Mouse (Mus musculus) kidney, adult 2 months (tissue): ENCODE results near the gene Hmga2. TPM values are rescaled to one million over a fixed set of nuclear protein-coding genes. Genes with fewer than 3 reads are reported as not detected.

ENCODE experiments used
- DNase-seq: peaks from one replicate; pipeline ENCODE4 v3.0.0; 2021
- H3K27ac ChIP-seq: fragments of 200-500 bp; 2 replicates; pipeline ENCODE4 v1.5.1; 2012; ENCODE audit warnings: low read depth, low read length, control low read depth, inconsistent platforms; ENCODE audit not compliant: insufficient read depth
- H3K27me3 ChIP-seq: fragments of 200-500 bp; replicated peaks from 2 replicates; pipeline ENCODE4 v1.6.1; 2012; ENCODE audit warnings: mild to moderate bottlenecking, moderate library complexity, low read length, inconsistent platforms; ENCODE audit not compliant: control insufficient read depth, insufficient read depth
- H3K36me3 ChIP-seq: fragments of 200-500 bp; 2 replicates; pipeline ENCODE4 v1.6.1; 2012; ENCODE audit warnings: mild to moderate bottlenecking, moderate library complexity, low read length, inconsistent platforms; ENCODE audit not compliant: control insufficient read depth, insufficient read depth
- H3K4me1 ChIP-seq: fragments of 200-500 bp; 2 replicates; pipeline ENCODE4 v1.6.1; 2011; ENCODE audit warnings: low read length; ENCODE audit not compliant: control insufficient read depth, insufficient read depth
- H3K4me3 ChIP-seq: fragments of 200-500 bp; 2 replicates; pipeline ENCODE4 v1.5.1; 2011; ENCODE audit warnings: mild to moderate bottlenecking, low read depth, low read length, control low read depth; ENCODE audit not compliant: insufficient read depth
- CTCF ChIP-seq: fragments of 200-500 bp; conservative IDR thresholded peaks from 2 replicates; pipeline ENCODE4 v1.5.1; 2011; ENCODE audit warnings: low read depth, mild to moderate bottlenecking, control low read depth, low read length, moderate library complexity, mixed read lengths; ENCODE audit not compliant: insufficient read depth, insufficient read length
- POLR2A ChIP-seq: fragments of 200-500 bp; IDR thresholded peaks from one replicate; pipeline ENCODE4 v1.6.1; 2011; ENCODE audit warnings: low read depth, low read length, control low read depth
- WGBS: fragments of 180-500 bp; shearing (Covaris S2); methylation state at CpG from one replicate; pipeline ENCODE4 v1.1.7; 2018; 5-methylcytosine and 5-hydroxymethylcytosine counted together
- polyA plus RNA-seq: library from polyadenylated mRNA; depleted of rRNA; stranded (reverse); fragments of >200 nt; gene quantifications from 2 replicates; pipeline ENCODE4 v1.2.3, GENCODE M21; 2012

Hmga2 gene
- polyA plus RNA-seq, 1 experiment: 0.09 TPM

DNA sequence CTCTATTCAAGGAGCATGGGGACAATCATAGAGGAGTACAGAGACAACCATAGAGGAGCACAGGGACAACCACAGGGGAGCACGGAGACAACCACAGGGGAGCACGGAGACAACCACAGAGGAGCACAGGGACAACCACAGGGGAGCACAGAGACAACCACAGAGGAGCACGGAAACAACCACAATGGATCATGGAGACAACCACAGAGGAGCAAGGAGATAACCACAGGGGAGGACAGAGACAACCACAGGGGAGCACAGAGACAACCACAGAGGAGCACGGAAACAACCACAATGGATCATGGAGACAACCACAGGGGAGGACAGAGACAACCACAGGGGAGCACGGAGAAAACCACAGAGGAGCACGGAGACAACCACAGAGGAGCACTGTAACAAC lies 29.5 kb downstream of the Hmga2 start:
- DNase-seq: no peak
- Histone ChIP-seq H3K27me3 (no peaks in the 10 kb centered on the region), H3K4me3 (no peak overlapping the region), H3K36me3 (no peaks in the 10 kb centered on the region), H3K4me1 (no peaks in the 10 kb centered on the region), H3K27ac (no peak overlapping the region)
- TF ChIP-seq CTCF (no peak), POLR2A (no peak)
- WGBS: 96% methylated on average over 6 of the region's 6 CpGs

DNA sequence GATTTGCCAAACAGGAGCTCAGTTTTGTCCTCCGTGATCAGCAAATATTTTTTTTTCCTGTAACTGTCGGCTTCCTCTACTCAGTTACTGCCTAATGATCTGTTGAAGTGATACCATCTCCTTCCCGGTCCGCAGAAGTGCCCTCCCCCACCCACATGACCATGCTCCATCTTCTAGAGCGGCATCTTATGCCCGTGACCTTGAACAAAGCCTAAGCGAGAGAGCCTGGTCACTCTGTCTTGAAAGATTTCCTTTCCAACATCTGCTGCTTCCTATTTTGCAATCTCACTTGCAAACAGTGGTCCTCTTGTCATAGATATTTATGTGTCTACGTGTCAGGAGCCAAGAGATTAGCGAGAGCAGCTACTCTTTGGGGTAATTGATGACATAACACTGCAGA lies 30.1 kb downstream of the Hmga2 start:
- no peak for TF ChIP-seq POLR2A
- no peak for TF ChIP-seq CTCF
- Histone ChIP-seq H3K36me3 (no peaks in the 10 kb centered on the region), H3K4me3 (no peak overlapping the region), H3K27ac (no peak overlapping the region), H3K4me1 (no peaks in the 10 kb centered on the region), H3K27me3 (no peaks in the 10 kb centered on the region)
- WGBS: 37% methylated on average over 9 of the region's 9 CpGs
- no peak for DNase-seq

DNA sequence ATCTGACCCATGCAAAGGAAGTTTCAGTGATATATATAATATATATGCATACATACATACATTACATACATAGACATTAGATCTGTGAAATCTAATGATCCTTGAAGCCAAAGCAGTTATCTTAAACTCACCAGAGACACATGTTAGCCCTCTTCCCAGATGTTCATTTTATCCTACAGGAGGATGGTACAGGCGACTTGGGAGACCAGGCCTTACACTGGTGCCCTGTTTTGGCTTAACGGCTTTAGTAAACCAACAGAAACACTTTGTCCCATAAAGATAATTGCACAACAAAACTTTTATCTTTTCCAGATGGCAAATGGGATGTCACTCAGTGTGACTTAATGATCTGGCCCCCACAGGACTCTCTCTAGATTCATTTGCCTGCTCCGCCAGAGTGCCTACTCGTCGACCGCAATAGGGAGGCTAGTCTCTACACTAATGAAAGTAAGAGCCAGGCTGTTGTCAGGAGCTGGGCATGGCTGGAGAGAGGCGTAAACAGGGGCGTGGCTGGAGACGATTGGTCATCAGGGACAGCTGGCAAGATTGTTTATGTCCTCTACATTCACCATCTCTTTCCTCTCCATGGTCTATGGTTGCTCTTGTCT lies 31.7 kb downstream of the Hmga2 start:
- Histone ChIP-seq H3K27ac (no peak overlapping the region), H3K4me1 (no peaks in the 10 kb centered on the region), H3K4me3 (no peak overlapping the region), H3K36me3 (no peaks in the 10 kb centered on the region), H3K27me3 (no peaks in the 10 kb centered on the region)
- TF ChIP-seq POLR2A: no peak
- no peak for TF ChIP-seq CTCF
- 92% methylated on average over 9 of the region's 9 CpGs for WGBS
- no peak for DNase-seq

DNA sequence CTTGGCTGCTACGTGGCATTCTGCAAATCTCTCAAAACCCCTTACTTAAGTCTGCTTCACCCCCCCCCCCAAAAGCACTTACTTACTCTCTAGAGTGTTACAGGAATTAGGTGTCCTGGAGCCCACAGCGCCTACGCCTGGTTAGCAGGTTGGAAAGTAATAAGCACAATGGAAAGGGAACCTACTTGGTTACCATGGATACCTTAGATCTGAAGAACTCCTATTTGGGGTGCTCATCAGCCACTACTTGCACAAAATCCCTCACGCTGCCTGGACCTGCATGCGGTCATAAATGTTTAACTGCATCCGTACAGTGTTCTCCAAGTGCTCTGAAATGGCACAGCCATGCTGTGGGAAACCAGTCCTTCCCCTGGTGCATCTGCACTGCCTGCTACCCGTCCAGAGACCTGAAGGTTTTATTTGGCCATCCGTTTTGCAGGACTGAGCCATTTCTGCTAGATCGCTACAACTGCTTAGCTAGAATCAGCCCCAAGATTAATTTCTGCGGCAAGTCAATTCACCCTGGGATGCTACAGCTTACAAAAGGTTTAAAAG lies 32.4 kb downstream of the Hmga2 start:
- no peaks in the 10 kb centered on the region for H3K27me3 ChIP-seq
- no peak overlapping the region for H3K27ac ChIP-seq
- TF ChIP-seq CTCF (no peak), POLR2A (no peak)
- H3K4me3 ChIP-seq: no peak overlapping the region
- 80% methylated on average over 10 of the region's 10 CpGs for WGBS
- H3K36me3 ChIP-seq: no peaks in the 10 kb centered on the region
- no peak for DNase-seq
- H3K4me1 ChIP-seq: no peaks in the 10 kb centered on the region

DNA sequence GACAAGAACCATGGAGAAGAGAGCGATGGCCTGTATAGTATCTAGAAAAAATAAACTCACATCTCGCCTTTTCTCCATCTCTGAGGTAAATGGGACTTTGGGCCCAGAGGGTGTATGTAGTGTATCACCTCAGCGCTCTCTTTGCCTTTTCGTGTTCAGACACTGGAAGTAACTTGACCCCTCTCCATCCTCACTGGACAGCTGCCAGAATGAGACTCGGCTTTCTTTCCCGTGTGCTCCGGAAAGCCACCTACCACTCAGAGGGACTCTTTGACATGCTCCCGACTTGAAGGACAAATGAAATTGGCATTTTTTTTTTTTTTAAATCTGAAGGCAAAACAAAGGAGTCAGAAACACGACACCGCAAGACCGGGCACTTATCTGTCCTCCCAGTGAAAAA lies 35.0 kb downstream of the Hmga2 start:
- H3K4me3 ChIP-seq: no peak overlapping the region
- no peaks in the 10 kb centered on the region for H3K4me1 ChIP-seq
- H3K36me3 ChIP-seq: no peaks in the 10 kb centered on the region
- no peak for DNase-seq
- H3K27ac ChIP-seq: no peak overlapping the region
- H3K27me3 ChIP-seq: no peaks in the 10 kb centered on the region
- TF ChIP-seq POLR2A: no peak
- TF ChIP-seq CTCF: no peak
- WGBS: 58% methylated on average over 11 of the region's 11 CpGs

DNA sequence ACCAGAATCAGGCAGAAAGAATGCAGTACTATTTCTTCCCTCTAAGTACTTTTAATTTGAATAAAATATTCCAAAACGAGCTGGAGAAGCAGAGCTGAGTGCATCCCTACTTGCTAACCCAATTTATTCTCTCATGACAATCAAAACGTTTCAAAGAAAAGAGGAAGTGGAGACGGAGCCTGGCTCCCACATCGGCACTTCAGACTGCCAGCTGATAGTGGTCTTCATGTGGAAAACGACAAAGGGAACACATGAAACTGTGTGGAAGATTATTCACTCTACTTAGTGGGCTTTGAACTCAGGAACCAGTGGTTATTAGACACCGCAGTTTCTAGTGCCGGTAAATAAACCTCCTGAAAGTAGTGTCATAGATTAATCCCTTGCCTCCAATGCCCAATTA lies 41.8 kb downstream of the Hmga2 start:
- TF ChIP-seq POLR2A (no peak), CTCF (no peak)
- Histone ChIP-seq H3K36me3 (no peaks in the 10 kb centered on the region), H3K4me3 (no peak overlapping the region), H3K27me3 (no peaks in the 10 kb centered on the region; the same call in 1 of the 2 replicates), H3K27ac (no peak overlapping the region), H3K4me1 (0 out of 2 replicates have a peak, but pooled peaks cover under 1% of the 10 kb centered on the region)
- DNase-seq: no peak
- 43% methylated on average over 7 of the region's 7 CpGs for WGBS

DNA sequence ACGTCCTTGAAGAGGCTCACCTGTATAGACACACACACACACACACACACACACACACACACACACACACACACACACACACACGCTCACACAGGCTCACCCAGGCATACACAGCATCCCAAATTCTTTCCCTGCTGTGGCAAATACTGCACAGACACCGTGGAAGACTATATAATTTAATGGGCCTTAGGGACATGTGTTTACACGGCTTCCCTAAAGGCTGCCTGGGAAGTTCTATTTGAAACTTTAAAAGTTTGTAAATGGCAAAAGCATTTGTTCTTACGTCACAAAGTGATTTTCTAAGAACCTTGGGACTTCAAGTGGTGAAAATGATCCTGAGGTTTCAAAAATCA lies 42.8 kb downstream of the Hmga2 start:
- H3K4me1 ChIP-seq: 0 out of 2 replicates have a peak, but pooled peaks cover 4% of the 10 kb centered on the region
- WGBS: 61% methylated on average over 5 of the region's 5 CpGs
- H3K4me3 ChIP-seq: no peak overlapping the region
- H3K36me3 ChIP-seq: no peaks in the 10 kb centered on the region
- H3K27me3 ChIP-seq: no peaks in the 10 kb centered on the region; the same call in 1 of the 2 replicates
- H3K27ac ChIP-seq: no peak overlapping the region
- TF ChIP-seq CTCF (no peak), POLR2A (no peak)
- DNase-seq: no peak
